Mouse (Mus musculus) lung, adult 2 months (tissue): ENCODE data around the gene Cir1.

Experiments
- CTCF ChIP-seq: fragments of 200-500 bp; IDR thresholded peaks from 2 replicates; pipeline ENCODE4 v1.5.1; 2011; ENCODE audit warnings: mild to moderate bottlenecking, low read length, control low read depth; ENCODE audit not compliant: insufficient read depth
- POLR2A ChIP-seq: fragments of 200-500 bp; IDR thresholded peaks from 2 replicates; pipeline ENCODE4 v1.6.1; 2011; ENCODE audit warnings: low read depth, mild to moderate bottlenecking, control low read depth, low read length, borderline replicate concordance; ENCODE audit errors: extremely low read depth

DNA sequence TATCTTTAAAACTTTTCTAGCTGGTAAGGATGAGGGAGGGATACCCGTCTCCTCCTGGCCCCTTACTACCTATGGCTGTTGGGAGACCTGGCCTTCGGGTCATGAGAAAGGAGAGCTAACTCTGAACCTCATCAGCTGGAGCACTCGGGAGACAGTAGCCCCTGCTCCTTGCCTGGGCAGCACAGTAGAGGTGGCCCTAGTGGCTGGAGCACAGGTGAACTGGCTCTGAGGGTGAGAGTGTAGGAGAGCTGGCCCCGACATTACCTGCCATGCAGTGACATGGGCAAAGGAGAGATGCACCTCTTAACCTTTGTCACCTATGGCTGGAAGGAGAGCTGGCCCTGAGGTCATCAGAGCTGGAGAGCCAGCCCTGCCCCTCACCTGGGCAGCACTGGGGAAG is 71.2 kb downstream of the Cir1 start:
- TF ChIP-seq CTCF (no peak), POLR2A (no peak)
